Mouse (Mus musculus) midbrain, postnatal 0 days (tissue): ENCODE measurements at regions not wholly inside any gene's neighbourhood (a gene's known extent, or its start where the extent isn't known, plus 50 kb on each side); places are given as distances from the start of the nearest gene placed in this dataset.
A peak's percentile ranks its signal among the peaks of the same experiment; 100 is the strongest.

ENCODE experiments used
- ATAC-seq: fragments of 200-750 bp; cut with Nextera tagmentation; 2 replicates; pipeline ENCODE4 v1.8.0; 2017; ENCODE audit warnings: moderate number of reproducible peaks, mild to moderate bottlenecking, moderate TSS enrichment, moderate library complexity; ENCODE audit not compliant: low FRiP score
- DNase-seq: peaks from one replicate; pipeline ENCODE4 v3.0.0-alpha.2; 2015; ENCODE audit warnings: low spot score
- H3K27ac ChIP-seq: fragments of 300-500 bp; sonication (generic); 2 replicates; pipeline ENCODE4 v1.5.1; 2014; ENCODE audit warnings: low read depth, mild to moderate bottlenecking, low read length, mixed read lengths
- H3K27me3 ChIP-seq: fragments of 300-500 bp; sonication (generic); 2 replicates; pipeline ENCODE4 v1.6.1; 2014; ENCODE audit warnings: low read length, control low read depth, mixed read lengths; ENCODE audit not compliant: insufficient read depth
- H3K36me3 ChIP-seq: fragments of 300-500 bp; sonication (generic); 2 replicates; pipeline ENCODE4 v1.6.1; 2014; ENCODE audit warnings: low read length, control low read depth, mixed read lengths; ENCODE audit not compliant: insufficient read depth
- H3K4me1 ChIP-seq: fragments of 300-500 bp; sonication (generic); 2 replicates; pipeline ENCODE4 v1.6.1; 2014; ENCODE audit warnings: mild to moderate bottlenecking, control low read depth, antibody characterized with exemption, low read length, mixed read lengths; ENCODE audit not compliant: insufficient read depth
- H3K4me2 ChIP-seq: fragments of 300-500 bp; sonication (generic); 2 replicates; pipeline ENCODE4 v1.6.1; 2014; ENCODE audit warnings: low read depth, mild to moderate bottlenecking, low read length, mixed read lengths; ENCODE audit not compliant: poor library complexity, severe bottlenecking
- H3K4me3 ChIP-seq: fragments of 300-500 bp; sonication (generic); 2 replicates; pipeline ENCODE4 v1.5.1; 2014; ENCODE audit warnings: low read depth, mild to moderate bottlenecking, low read length, moderate library complexity
- H3K9ac ChIP-seq: fragments of 300-500 bp; sonication (generic); replicated peaks from 2 replicates; pipeline ENCODE4 v1.6.1; 2014; ENCODE audit warnings: mild to moderate bottlenecking, low read length, moderate library complexity, mixed read lengths; ENCODE audit not compliant: poor library complexity, severe bottlenecking
- H3K9me3 ChIP-seq: fragments of 300-500 bp; sonication (generic); 2 replicates; pipeline ENCODE4 v1.6.1; 2016; ENCODE audit warnings: low read length, control low read depth
- CTCF ChIP-seq: IDR thresholded peaks from 2 replicates; pipeline ENCODE4 v1.5.1; 2016; ENCODE audit warnings: antibody characterized with exemption, mild to moderate bottlenecking
- WGBS: fragments of 180-500 bp; shearing (Covaris S2); extraction: QIAGEN DNeasy Blood & Tissue Kit; methylation state at CpG from one replicate; pipeline ENCODE4 v1.1.7; 2014; 5-methylcytosine and 5-hydroxymethylcytosine counted together

- Histone ChIP-seq H3K9me3 (no peaks in the 10 kb centered on the region), H3K27ac (no peak overlapping the region), H3K9ac (no peak overlapping the region), H3K4me2 (peak overlapping the region; percentile 94), H3K4me1 (peaks cover 5% of the 10 kb centered on the region; the same call in 1 of the 2 replicates), H3K36me3 (no peaks in the 10 kb centered on the region), H3K27me3 (peaks cover 26% of the 10 kb centered on the region), H3K4me3 (peak overlapping the region; percentile 46)
- WGBS, result 15% methylated on average over 6 of the region's 6 CpGs
- no peak for TF ChIP-seq CTCF
- ATAC-seq (no peak), DNase-seq (no peak)
These were observed 65.1 kb upstream of the Commd3 start for GRCm38 (mm10) chr2:18607088-18607487.

- no peak for ATAC-seq
These were observed 80.0 kb upstream of the Commd3 start for GRCm38 (mm10) chr2:18592221-18592620.

DNA sequence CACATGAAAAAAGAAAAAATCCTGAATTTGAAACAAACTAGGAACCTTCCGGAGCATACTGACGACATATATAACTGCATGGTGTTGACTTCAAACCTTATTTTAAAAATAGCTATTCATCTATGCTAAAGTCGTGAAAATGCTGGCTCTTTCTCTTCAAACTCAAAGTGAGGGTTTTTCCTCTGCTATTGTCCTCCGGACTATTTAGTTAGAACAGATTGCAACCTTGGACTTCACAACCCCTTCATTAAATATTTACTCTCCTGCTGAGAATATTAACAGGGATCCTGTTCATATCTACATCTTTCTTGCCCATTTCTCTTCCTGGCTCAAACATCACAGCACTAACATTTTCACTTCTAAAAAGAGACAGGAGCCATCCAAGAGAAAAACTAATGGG lies 84.0 kb upstream of the Commd3 start:
- H3K9ac ChIP-seq, result peak overlapping the region; percentile 37; the same call in 1 of the 2 replicates
- no peak for TF ChIP-seq CTCF
- 1% methylated on average over 4 of the region's 4 CpGs for WGBS
- no peak for DNase-seq
- H3K27me3 ChIP-seq, result no peaks in the 10 kb centered on the region
- no peaks in the 10 kb centered on the region for H3K36me3 ChIP-seq
- H3K4me1 ChIP-seq, result no peaks in the 10 kb centered on the region
- no peaks in the 10 kb centered on the region for H3K9me3 ChIP-seq
- H3K27ac ChIP-seq, result no peak overlapping the region
- ATAC-seq, result no peak
- peak overlapping the region; percentile 52 for H3K4me3 ChIP-seq
- peak overlapping the region; percentile 62 for H3K4me2 ChIP-seq

More at GRCm38 (mm10) chr2:18592221-18592620, 80.0 kb upstream of the Commd3 start:
- TF ChIP-seq CTCF, result no peak
- H3K27me3 ChIP-seq, result no peaks in the 10 kb centered on the region
- no peaks in the 10 kb centered on the region for H3K9me3 ChIP-seq
- 82% methylated on average over 4 of the region's 4 CpGs for WGBS
- H3K27ac ChIP-seq, result no peak overlapping the region
- H3K4me3 ChIP-seq, result no peak overlapping the region
- no peak overlapping the region for H3K4me2 ChIP-seq
- no peak for DNase-seq
- no peaks in the 10 kb centered on the region for H3K36me3 ChIP-seq
- H3K9ac ChIP-seq, result no peak overlapping the region
- H3K4me1 ChIP-seq, result no peaks in the 10 kb centered on the region

DNA sequence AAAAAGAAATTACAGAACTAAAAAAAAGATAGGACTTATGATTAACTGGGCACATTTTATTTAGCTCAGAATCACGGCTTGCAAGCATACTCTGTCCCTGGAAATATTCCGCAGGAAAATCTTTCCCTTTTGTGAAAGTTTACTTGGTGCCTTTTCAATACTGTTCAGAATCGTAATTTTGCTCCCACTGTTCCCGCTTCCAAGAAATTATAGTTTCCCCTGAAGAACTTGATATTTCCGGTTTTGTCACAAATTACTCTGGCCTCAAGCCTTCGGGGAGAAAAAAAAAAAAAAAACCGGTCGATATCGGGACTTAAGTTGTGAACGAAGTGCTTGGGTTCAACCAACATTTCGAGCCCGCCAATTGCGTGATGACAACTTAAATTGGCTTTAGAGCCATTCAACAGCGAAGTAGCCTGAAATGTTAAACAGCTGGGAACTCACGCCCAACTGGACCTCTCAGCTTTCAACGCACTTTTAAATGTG lies 84.4 kb upstream of the Commd3 start:
- Histone ChIP-seq H3K27ac (no peak overlapping the region), H3K9ac (peak overlapping the region; percentile 37)
- under 1% methylated on average over 16 of the region's 16 CpGs for WGBS

GRCm38 (mm10) chr2:18586925-18587724 lies 85.1 kb upstream of the Commd3 start:
- H3K9ac ChIP-seq, result peak overlapping the region; percentile 37
- no peaks in the 10 kb centered on the region for H3K9me3 ChIP-seq
- H3K27ac ChIP-seq, result peak overlapping the region; percentile 66
- no peak for TF ChIP-seq CTCF
- H3K36me3 ChIP-seq, result no peaks in the 10 kb centered on the region
- no peaks in the 10 kb centered on the region for H3K27me3 ChIP-seq
- WGBS, result under 1% methylated on average over 31 of the region's 31 CpGs
- peak overlapping the region; percentile 52 for H3K4me3 ChIP-seq
- peak; percentile 88 for ATAC-seq
- H3K4me2 ChIP-seq, result peak overlapping the region; percentile 62
- DNase-seq, result peak; percentile 90
- no peaks in the 10 kb centered on the region for H3K4me1 ChIP-seq

More for the DNA sequence above, 84.4 kb upstream of the Commd3 start:
- no peaks in the 10 kb centered on the region for H3K4me1 ChIP-seq
- TF ChIP-seq CTCF, result no peak
- DNase-seq (peak; percentile 30), ATAC-seq (no peak)
- H3K36me3 ChIP-seq, result no peaks in the 10 kb centered on the region
- H3K4me3 ChIP-seq, result peak overlapping the region; percentile 52
- no peaks in the 10 kb centered on the region for H3K9me3 ChIP-seq
- no peaks in the 10 kb centered on the region for H3K27me3 ChIP-seq
- H3K4me2 ChIP-seq, result peak overlapping the region; percentile 62
